Mouse (Mus musculus) cerebellum, postnatal 36 days (tissue): ENCODE results near the gene Adnp.

Source experiments
- DNase-seq, 2 experiments: peaks; one replicate each; pipeline ENCODE4 v3.0.0; 2021 to 2022; ENCODE audit warnings: mixed read lengths in 2 of 2

Gene Adnp

GRCm38 (mm10) chr2:168206725-168207644, at the start of gene Adnp:
TSS of gene Adnp (minus strand) at chr2:168207112.
- DNase-seq = peak; percentile 89 to 91

GRCm38 (mm10) chr2:168256506-168256905, 49.6 kb upstream of the Adnp start:
- DNase-seq = no peak

- DNase-seq = no peak
Measured at GRCm38 (mm10) chr2:168253822-168254221, 46.9 kb upstream of the Adnp start.

GRCm38 (mm10) chr2:168252639-168253292, 45.9 kb upstream of the Adnp start:
- no peak for DNase-seq

- peak; percentile 81 to 94 for DNase-seq
Measured at GRCm38 (mm10) chr2:168250270-168250669, 43.4 kb upstream of the Adnp start.

GRCm38 (mm10) chr2:168248856-168249245, 41.9 kb upstream of the Adnp start:
- no peak for DNase-seq

- DNase-seq = no peak
Measured at GRCm38 (mm10) chr2:168248167-168248855, 41.4 kb upstream of the Adnp start.

GRCm38 (mm10) chr2:168245571-168245970, 38.7 kb upstream of the Adnp start:
- DNase-seq = no peak

- no peak for DNase-seq
Measured at GRCm38 (mm10) chr2:168243278-168243677, 36.4 kb upstream of the Adnp start.

- no peak for DNase-seq
Measured at GRCm38 (mm10) chr2:168242841-168243240, 35.9 kb upstream of the Adnp start.

- no peak for DNase-seq
Measured at GRCm38 (mm10) chr2:168238335-168238734, 31.4 kb upstream of the Adnp start.

GRCm38 (mm10) chr2:168233286-168233685, 26.4 kb upstream of the Adnp start:
- no peak for DNase-seq

GRCm38 (mm10) chr2:168231471-168231829, 24.5 kb upstream of the Adnp start:
- peak in 1 of 2 experiments; percentile 19 for DNase-seq

- peak; percentile 24 to 40 for DNase-seq
Measured at GRCm38 (mm10) chr2:168230773-168231470, 24.0 kb upstream of the Adnp start.

GRCm38 (mm10) chr2:168230026-168230728, 23.3 kb upstream of the Adnp start, which contains the start of the genes Gm20716, Dpm1 and Mocs3:
TSS of gene Gm20716 (minus strand) at chr2:168230364.
TSS of gene Dpm1 (minus strand) at chr2:168230591.
TSS of gene Mocs3 (plus strand) at chr2:168230622.
- peak; percentile 80 to 89 for DNase-seq

- peak; percentile 41 to 48 for DNase-seq
Measured at GRCm38 (mm10) chr2:168229116-168230025, 22.5 kb upstream of the Adnp start.

- no peak for DNase-seq
Measured at GRCm38 (mm10) chr2:168223326-168223725, 16.4 kb upstream of the Adnp start.

GRCm38 (mm10) chr2:168213788-168214397, 7.0 kb upstream of the Adnp start:
- no peak for DNase-seq

GRCm38 (mm10) chr2:168207883-168208282, 971 bp upstream of the Adnp start:
- DNase-seq = no peak
